In genomic region chr6:83453706-83454105, GRCm38 (mm10) we compare ENCODE assay signal across 8 mouse cellular contexts. TPM values are rescaled to one million over a fixed set of nuclear protein-coding genes. Genes with fewer than 3 reads are reported as not detected.
A peak's percentile ranks its signal among the peaks of the same experiment; 100 is the strongest.
DNase-seq lines count a peak whose midpoint lies in the region; ATAC-seq and TF ChIP-seq lines count a peak whose summit lies in the region.

No protein-coding gene starts in this region.

- peak overlapping the region; percentile 37; the same call in 1 of the 2 replicates for H3K9ac ChIP-seq in kidney, postnatal 0 days (ENCODE audit: low read depth, low read length)
- peak overlapping the region; percentile 95 for H3K9ac ChIP-seq in embryonic facial prominence, embryonic 13.5 days

- no peak overlapping the region for H3ac ChIP-seq in myocyte (ENCODE audit: control insufficient read depth, insufficient read length)

- H3K4me1 ChIP-seq in kidney, postnatal 0 days (replicated peaks; ENCODE audit: insufficient read depth, low read length) = peaks cover 59% of the 10 kb centered on the region
- peaks cover 77% of the 10 kb centered on the region for H3K4me1 ChIP-seq in embryonic facial prominence, embryonic 13.5 days

- DNase-seq in kidney, postnatal 0 days (ENCODE audit: low spot score) = peak; percentile 59
- no peak for DNase-seq in kidney, adult 8-10 months
- peak; percentile 54 to 67 for DNase-seq in kidney, postnatal 4 days
- no peak for DNase-seq in left cerebral cortex, adult 9 months (ENCODE audit: low spot score in 2 of 2)
- DNase-seq in thymus, postnatal 0 days (ENCODE audit: low spot score) = no peak
- DNase-seq in layer of hippocampus, postnatal 36 days = no peak

- H3K27ac ChIP-seq in kidney, postnatal 0 days = no peak overlapping the region
- H3K27ac ChIP-seq in embryonic facial prominence, embryonic 13.5 days = peak overlapping the region; percentile 64; the same call in 1 of the 2 replicates

- H3K4me2 ChIP-seq in kidney, postnatal 0 days (ENCODE audit: low read length) = peak overlapping the region; percentile 83
- peak overlapping the region; percentile 94 for H3K4me2 ChIP-seq in embryonic facial prominence, embryonic 13.5 days
- no peak overlapping the region for H3K4me2 ChIP-seq in myocyte (ENCODE audit: low read depth)

- no peak for TF ChIP-seq CTCF in kidney, postnatal 0 days (IDR thresholded peaks at IDR 0.05; ENCODE audit: low read depth)

- H3K4me3 ChIP-seq in kidney, postnatal 0 days (replicated peaks; ENCODE audit: low read depth, low read length) = no peak overlapping the region
- H3K4me3 ChIP-seq in embryonic facial prominence, embryonic 13.5 days = peak overlapping the region; percentile 79
- H3K4me3 ChIP-seq in myocyte = no peak overlapping the region

- WGBS in kidney, postnatal 0 days = 26% methylated on average over 11 of the region's 11 CpGs
- 14% methylated on average over 11 of the region's 11 CpGs for WGBS in embryonic facial prominence, embryonic 13.5 days

- H3K27me3 ChIP-seq in kidney, postnatal 0 days (ENCODE audit: insufficient read depth, low read length) = no peaks in the 10 kb centered on the region
- H3K27me3 ChIP-seq in embryonic facial prominence, embryonic 13.5 days = no peaks in the 10 kb centered on the region
- no peaks in the 10 kb centered on the region for H3K27me3 ChIP-seq in myocyte (ENCODE audit: control insufficient read depth, insufficient read depth, insufficient read length)

- no peak for TF ChIP-seq POLR2A in myocyte (IDR thresholded peaks at IDR 0.05; ENCODE audit: insufficient read length, low read depth)

- no peaks in the 10 kb centered on the region for H3K9me3 ChIP-seq in kidney, postnatal 0 days (replicated peaks; ENCODE audit: low read length)
- H3K9me3 ChIP-seq in embryonic facial prominence, embryonic 13.5 days = no peaks in the 10 kb centered on the region

- ATAC-seq in kidney, postnatal 0 days (replicated peaks; ENCODE audit: low FRiP score, low read depth) = no peak
- ATAC-seq in embryonic facial prominence, embryonic 13.5 days (ENCODE audit: insufficient number of reproducible peaks, insufficient read depth, low FRiP score, low TSS enrichment, low read depth) = no peak

- H3K36me3 ChIP-seq in kidney, postnatal 0 days (ENCODE audit: insufficient read depth, low read length) = no peaks in the 10 kb centered on the region
- peaks cover 20% of the 10 kb centered on the region for H3K36me3 ChIP-seq in embryonic facial prominence, embryonic 13.5 days
- H3K36me3 ChIP-seq in myocyte (ENCODE audit: control insufficient read depth, insufficient read depth) = no peaks in the 10 kb centered on the region

- peaks cover 17% of the 10 kb centered on the region for H3K79me2 ChIP-seq in myocyte (ENCODE audit: control insufficient read depth, insufficient read depth)

TF ChIP-seq in myocyte, 11 proteins besides CTCF, POLR2A, EP300 and RAD21:
- TF ChIP-seq MYOG (IDR thresholded peaks at IDR 0.05; ENCODE audit: control insufficient read depth in 1 of 3, insufficient read depth in 1 of 3, insufficient read length in 2 of 3, low read depth in 2 of 3) (no peak), CEBPB (IDR thresholded peaks at IDR 0.05; ENCODE audit: insufficient read depth, poor library complexity, severe bottlenecking) (no peak), MYOD1 (IDR thresholded peaks at IDR 0.05; ENCODE audit: control insufficient read depth in 1 of 3, insufficient read length in 2 of 3, low read depth in 2 of 3) (no peak), E2F4 (IDR thresholded peaks at IDR 0.05; ENCODE audit: insufficient read depth) (no peak), USF1 (IDR thresholded peaks at IDR 0.05; ENCODE audit: low read depth) (no peak), REST (IDR thresholded peaks at IDR 0.05; ENCODE audit: insufficient read depth, insufficient read length) (peak; percentile 27), SRF (IDR thresholded peaks at IDR 0.05; ENCODE audit: control insufficient read depth, insufficient read length, low read depth) (no peak), TCF12 (IDR thresholded peaks at IDR 0.05; ENCODE audit: insufficient read depth, poor library complexity, severe bottlenecking) (no peak), TCF3 (IDR thresholded peaks at IDR 0.05; ENCODE audit: insufficient read length, low read depth) (no peak)

RNA-seq across cellular contexts. Expression of gene Tet3, which starts 5.2 kb away (rescaled TPM):
- polyA plus RNA-seq in kidney, postnatal 0 days (2015; fragmentation: Nextera tagmentation; extraction: Ambion mirVana) = 32.3 and 33.0 TPM in 2 replicates
- polyA plus RNA-seq in embryonic facial prominence, embryonic 13.5 days (2015; fragmentation: Nextera tagmentation; extraction: Ambion mirVana) = 47.0 and 59.6 TPM in 2 replicates
- polyA plus RNA-seq in myocyte (2012; fragmentation: generic; extraction: Trizol) = 11.4 TPM
- 19.7 and 24.1 TPM in 2 replicates for polyA plus RNA-seq in thymus, postnatal 0 days (2015; fragmentation: Nextera tagmentation; extraction: Ambion mirVana)
- 10 to 100 TPM; 58.9 to 67.8 TPM for total RNA-seq in layer of hippocampus, postnatal 36 days (2021)

RNA-seq across cellular contexts. Expression of gene Dguok, which starts 53.1 kb away (rescaled TPM):
- polyA plus RNA-seq in kidney, postnatal 0 days (2015; fragmentation: Nextera tagmentation; extraction: Ambion mirVana) = 73.0 and 75.5 TPM in 2 replicates
- polyA plus RNA-seq in embryonic facial prominence, embryonic 13.5 days (2015; fragmentation: Nextera tagmentation; extraction: Ambion mirVana) = 89.5 and 100.0 TPM in 2 replicates
- 28.6 TPM for polyA plus RNA-seq in myocyte (2012; fragmentation: generic; extraction: Trizol)
- 71.6 and 81.6 TPM in 2 replicates for polyA plus RNA-seq in thymus, postnatal 0 days (2015; fragmentation: Nextera tagmentation; extraction: Ambion mirVana)
- 10 to 100 TPM; 32.7 to 41.9 TPM for total RNA-seq in layer of hippocampus, postnatal 36 days (2021)

Comparison
In these comparisons a context has a peak if more than half of its experiments do, and no peak if none do; other contexts are left out.
1. DNase-seq: peak in kidney, postnatal 0 days (single experiment) and kidney, postnatal 4 days (2 of 2); none in kidney, adult 8-10 months (0 of 2), left cerebral cortex, adult 9 months (0 of 2), thymus, postnatal 0 days (single experiment) and layer of hippocampus, postnatal 36 days (0 of 2).